27 mouse cellular contexts compared by ENCODE assay signal in genomic region chr3:33887438-33887837, GRCm38 (mm10). TPM values are rescaled to one million over a fixed set of nuclear protein-coding genes. Genes with fewer than 3 reads are reported as not detected.
A peak's percentile ranks its signal among the peaks of the same experiment; 100 is the strongest.
DNase-seq lines count a peak whose midpoint lies in the region; ATAC-seq lines count a peak whose summit lies in the region.
"Had no signal": no experiment of that assay in that cellular context is flagged by ENCODE, and none has a peak within 500 bp of the region (broad histone marks: within the 10 kb centered on the region; RNA-seq: fewer than 3 reads in every experiment).

No protein-coding gene starts in this region.

- peak overlapping the region; percentile 9; the same call in 1 of the 2 replicates for H3K4me2 ChIP-seq in midbrain, embryonic 12.5 days (replicated peaks)
- no peak overlapping the region for H3K4me2 ChIP-seq in midbrain, embryonic 16.5 days (ENCODE audit: low read length)
- H3K4me2 ChIP-seq: embryonic facial prominence, embryonic 13.5 days; forebrain, embryonic 12.5 days; heart, embryonic 11.5 days; hindbrain, embryonic 13.5 days; lung, embryonic 14.5 days had no signal

- H3K4me3 ChIP-seq in midbrain, embryonic 12.5 days, result no peak overlapping the region
- H3K4me3 ChIP-seq in midbrain, embryonic 10.5 days, result no peak overlapping the region
- no peak overlapping the region for H3K4me3 ChIP-seq in midbrain, embryonic 16.5 days (ENCODE audit: low read depth, low read length)
- H3K4me3 ChIP-seq: embryonic facial prominence, embryonic 13.5 days; erythroblast, embryonic 14.5 days; forebrain, embryonic 12.5 days; hindbrain, embryonic 13.5 days; left cerebral cortex, adult 2 months; megakaryocyte, embryonic 14.5 days; myocyte had no signal

- 29% methylated on average over 8 of the region's 8 CpGs for WGBS in midbrain, embryonic 12.5 days
- WGBS in midbrain, embryonic 10.5 days, result 49% methylated on average over 8 of the region's 8 CpGs
- 12% methylated on average over 8 of the region's 8 CpGs for WGBS in midbrain, embryonic 16.5 days

- peak; percentile 69 for ATAC-seq in midbrain, embryonic 12.5 days (ENCODE audit: low FRiP score, low read depth)
- ATAC-seq in midbrain, embryonic 16.5 days, result peak; percentile 37; the same call in 1 of the 2 replicates
- ATAC-seq: activated CD4-positive, CD25-positive, alpha-beta regulatory T cell, adult 4 months; inflammation-experienced regulatory T-cells, adult 6 months had no signal

- peaks cover 7% of the 10 kb centered on the region for H3K4me1 ChIP-seq in midbrain, embryonic 12.5 days
- H3K4me1 ChIP-seq in midbrain, embryonic 10.5 days, result 0 out of 2 replicates have a peak, but pooled peaks cover 11% of the 10 kb centered on the region
- peaks cover 8% of the 10 kb centered on the region; the same call in 1 of the 2 replicates for H3K4me1 ChIP-seq in midbrain, embryonic 16.5 days (ENCODE audit: control insufficient read depth, insufficient read depth, low read length)
- H3K4me1 ChIP-seq: embryonic facial prominence, embryonic 13.5 days; megakaryocyte, embryonic 14.5 days had no signal

- peaks cover 8% of the 10 kb centered on the region; the same call in 1 of the 2 replicates for H3K27me3 ChIP-seq in midbrain, embryonic 12.5 days
- no peaks in the 10 kb centered on the region; the same call in 1 of the 2 replicates for H3K27me3 ChIP-seq in midbrain, embryonic 10.5 days (ENCODE audit: low read depth, poor library complexity, severe bottlenecking)
- no peaks in the 10 kb centered on the region for H3K27me3 ChIP-seq in midbrain, embryonic 16.5 days (ENCODE audit: control insufficient read depth, insufficient read depth, low read depth, low read length)
- H3K27me3 ChIP-seq: embryonic facial prominence, embryonic 13.5 days; megakaryocyte, embryonic 14.5 days had no signal

- intact Hi-C loops in heart, postnatal 14 days (cut with DNase I), result no loop called here
- intact Hi-C loops in gastrocnemius, postnatal 14 days (cut with DNase I; ENCODE audit: low total_unique reads), result no loop called here

- H3K9me3 ChIP-seq in midbrain, embryonic 12.5 days, result no peaks in the 10 kb centered on the region
- H3K9me3 ChIP-seq in midbrain, embryonic 10.5 days (replicated peaks), result no peaks in the 10 kb centered on the region
- no peaks in the 10 kb centered on the region for H3K9me3 ChIP-seq in midbrain, embryonic 16.5 days (replicated peaks; ENCODE audit: control insufficient read depth, low read length, poor library complexity, severe bottlenecking)
- H3K9me3 ChIP-seq: embryonic facial prominence, embryonic 13.5 days; forebrain, embryonic 12.5 days; hindbrain, embryonic 13.5 days; megakaryocyte, embryonic 14.5 days had no signal

- H3K9ac ChIP-seq in midbrain, embryonic 12.5 days (replicated peaks), result no peak overlapping the region
- no peak overlapping the region for H3K9ac ChIP-seq in midbrain, embryonic 16.5 days (ENCODE audit: low read depth, low read length)
- H3K9ac ChIP-seq: embryonic facial prominence, embryonic 13.5 days; forebrain, embryonic 12.5 days; hindbrain, embryonic 13.5 days; liver, embryonic 14.5 days; lung, embryonic 14.5 days had no signal

- DNase-seq in heart, adult 11 months, result peak; percentile 41
- DNase-seq in heart, postnatal 14 days, result no peak
- DNase-seq in midbrain, embryonic 10.5 days (ENCODE audit: low spot score), result no peak
- DNase-seq in mesoderm, embryonic 11.5 days (ENCODE audit: low read depth, low spot score), result peak; percentile 33
- DNase-seq in gastrocnemius, postnatal 14 days, result no peak
- no peak for DNase-seq in Muller cell, postnatal 12 days (ENCODE audit: inconsistent ontology term)
- DNase-seq: cerebellum, adult 9-10 months; kidney, adult 18-20 months; kidney, postnatal 4 days; lung, embryonic 14.5 days; lung, postnatal 36 days; right cerebral cortex, postnatal 25 days; spleen, adult 18-20 months; thymus, postnatal 14 days had no signal

- H3K36me3 ChIP-seq in midbrain, embryonic 12.5 days, result no peaks in the 10 kb centered on the region
- H3K36me3 ChIP-seq in midbrain, embryonic 10.5 days, result no peaks in the 10 kb centered on the region
- H3K36me3 ChIP-seq in midbrain, embryonic 16.5 days (ENCODE audit: control insufficient read depth, insufficient read depth, low read length), result no peaks in the 10 kb centered on the region
- H3K36me3 ChIP-seq: embryonic facial prominence, embryonic 13.5 days; forebrain, embryonic 12.5 days; hindbrain, embryonic 13.5 days had no signal

- peak overlapping the region; percentile 20; the same call in 1 of the 2 replicates for H3K27ac ChIP-seq in midbrain, embryonic 12.5 days (replicated peaks)
- no peak overlapping the region for H3K27ac ChIP-seq in midbrain, embryonic 10.5 days (replicated peaks)
- no peak overlapping the region for H3K27ac ChIP-seq in midbrain, embryonic 16.5 days (ENCODE audit: low read length)
- H3K27ac ChIP-seq: embryonic facial prominence, embryonic 13.5 days; forebrain, embryonic 12.5 days; hindbrain, embryonic 13.5 days; left cerebral cortex, adult 2 months; liver, embryonic 14.5 days had no signal

RNA-seq across cellular contexts. Expression of gene Ccdc39, which starts 43.3 kb away (rescaled TPM):
- under 1 TPM; 0.37 to 0.53 TPM for total RNA-seq in heart, postnatal 14 days (2021)
- polyA plus RNA-seq in midbrain, embryonic 12.5 days (2016; fragmentation: Nextera tagmentation; extraction: Ambion mirVana), result 10.7 and 14.2 TPM in 2 replicates
- polyA plus RNA-seq in midbrain, embryonic 10.5 days (2016; fragmentation: Nextera tagmentation; extraction: Ambion mirVana), result 5.7 and 8.0 TPM in 2 replicates
- polyA plus RNA-seq in midbrain, embryonic 16.5 days (2015; fragmentation: Nextera tagmentation; extraction: Ambion mirVana), result 22.8 TPM in 2 replicates
- under 1 TPM; 0.22 to 0.25 TPM for total RNA-seq in gastrocnemius, postnatal 14 days (2021)
- polyA plus RNA-seq: erythroblast, embryonic 14.5 days had no signal

Comparison
In these comparisons a context has a peak if more than half of its experiments do, and no peak if none do; other contexts are left out.
1. DNase-seq: peak in heart, adult 11 months (single experiment) and mesoderm, embryonic 11.5 days (single experiment); none in heart, postnatal 14 days (0 of 2), midbrain, embryonic 10.5 days (single experiment), gastrocnemius, postnatal 14 days (single experiment) and Muller cell, postnatal 12 days (single experiment).